Mouse (Mus musculus): ENCODE results near the gene Erich4.

GRCm38 (mm10) chr7:25599663-25600062 lies 16.0 kb downstream of the Erich4 start:
- TF ChIP-seq POLR2A (IDR thresholded peaks at IDR 0.05; ENCODE audit: insufficient read depth, low read length) (no peak), CTCF (IDR thresholded peaks at IDR 0.05; ENCODE audit: low read depth, low read length) (peak; percentile 45), EP300 (IDR thresholded peaks at IDR 0.05; ENCODE audit: insufficient read depth, low read depth, low read length) (no peak)
